Mouse (Mus musculus) kidney, embryonic 16.5 days (tissue): Measurements from ENCODE around the gene Pglyrp4. TPM values are rescaled to one million over a fixed set of nuclear protein-coding genes. Genes with fewer than 3 reads are reported as not detected.
"Not testable (repeated sequence)": the region's sequence is repeated elsewhere in the genome, so short reads cannot be mapped to it uniquely, and the experiment has no call there.

Experiments used
- ATAC-seq: fragments of 200-750 bp; cut with Nextera tagmentation; 2 replicates; pipeline ENCODE4 v1.8.0; 2017; ENCODE audit warnings: moderate TSS enrichment; ENCODE audit not compliant: low FRiP score, low TSS enrichment
- H3K27ac ChIP-seq: fragments of 300-500 bp; sonication (generic); 2 replicates; pipeline ENCODE4 v1.5.1; 2014; ENCODE audit warnings: low read length
- H3K27me3 ChIP-seq: fragments of 300-500 bp; sonication (generic); 2 replicates; pipeline ENCODE4 v1.6.1; 2014; ENCODE audit warnings: low read length, control low read depth, mixed read lengths; ENCODE audit not compliant: insufficient read depth
- H3K36me3 ChIP-seq: fragments of 300-500 bp; sonication (generic); 2 replicates; pipeline ENCODE4 v1.6.1; 2014; ENCODE audit warnings: low read length, control low read depth, mixed read lengths; ENCODE audit not compliant: insufficient read depth
- H3K4me1 ChIP-seq: fragments of 300-500 bp; sonication (generic); 2 replicates; pipeline ENCODE4 v1.6.1; 2014; ENCODE audit warnings: low read length, control low read depth, mixed read lengths; ENCODE audit not compliant: insufficient read depth
- H3K4me2 ChIP-seq: fragments of 300-500 bp; sonication (generic); replicated peaks from 2 replicates; pipeline ENCODE4 v1.6.1; 2014; ENCODE audit warnings: low read depth, low read length
- H3K4me3 ChIP-seq: fragments of 300-500 bp; sonication (generic); 2 replicates; pipeline ENCODE4 v1.5.1; 2014; ENCODE audit warnings: mild to moderate bottlenecking, low read length
- H3K9ac ChIP-seq: fragments of 300-500 bp; sonication (generic); replicated peaks from 2 replicates; pipeline ENCODE4 v1.6.1; 2014; ENCODE audit warnings: low read length
- H3K9me3 ChIP-seq: fragments of 300-500 bp; sonication (generic); 2 replicates; pipeline ENCODE4 v1.6.1; 2016; ENCODE audit warnings: low read length, control low read depth
- WGBS: fragments of 180-500 bp; shearing (Covaris S2); extraction: QIAGEN DNeasy Blood & Tissue Kit; methylation state at CpG from one replicate; pipeline ENCODE4 v1.1.7; 2014; 5-methylcytosine and 5-hydroxymethylcytosine counted together
- polyA plus RNA-seq: library from polyadenylated mRNA; unstranded; fragments of >200 nt; fragmentation: Nextera tagmentation; extraction: Ambion mirVana; gene quantifications from 2 replicates; pipeline ENCODE4 v1.2.1, GENCODE M21; 2015

Pglyrp4 gene
- polyA plus RNA-seq, 1 experiment from 2014 or later = not detected

GRCm38 (mm10) chr3:90777776-90778175 lies 51.1 kb downstream of the Pglyrp4 start, which contains the start of gene Gm5849:
TSS of gene Gm5849 (minus strand) at chr3:90777876.
- WGBS = 95% methylated on average over 1 of the region's 1 CpGs
- not testable (repeated sequence) for H3K4me1 ChIP-seq, H3K9me3 ChIP-seq

More at GRCm38 (mm10) chr3:90777776-90778175, 51.1 kb downstream of the Pglyrp4 start, which contains the start of gene Gm5849:
- H3K27me3 ChIP-seq, H3K4me2 ChIP-seq, H3K36me3 ChIP-seq, H3K9ac ChIP-seq, H3K27ac ChIP-seq, ATAC-seq, H3K4me3 ChIP-seq: not testable (repeated sequence)

Other genes starting within 250 kb of the Pglyrp4 start
- 73.9 and 80.1 TPM in 2 replicates for gene Snapin, start 235.9 kb upstream of the Pglyrp4 start, polyA plus RNA-seq
- gene Chtop, start 217.4 kb upstream of the Pglyrp4 start, polyA plus RNA-seq = 135 and 144 TPM in 2 replicates
- 116 and 122 TPM in 2 replicates for gene S100a1, start 212.5 kb upstream of the Pglyrp4 start, polyA plus RNA-seq
- 43.4 and 45.8 TPM in 2 replicates for gene S100a13, start 212.5 kb upstream of the Pglyrp4 start, polyA plus RNA-seq
- 7.5 and 7.9 TPM in 2 replicates for gene S100a14, start 200.1 kb upstream of the Pglyrp4 start, polyA plus RNA-seq
- 214 and 232 TPM in 2 replicates for gene S100a16, start 189.7 kb upstream of the Pglyrp4 start, polyA plus RNA-seq
- 0.12 and 0.44 TPM in 2 replicates for gene S100a3, start 166.3 kb upstream of the Pglyrp4 start, polyA plus RNA-seq
- not detected in 2 replicates for gene S100a2, start 136.7 kb upstream of the Pglyrp4 start, polyA plus RNA-seq
- not detected in 2 replicates for gene Gm42674, start 125.0 kb upstream of the Pglyrp4 start, polyA plus RNA-seq
- gene S100a4, start 123.1 kb upstream of the Pglyrp4 start, polyA plus RNA-seq = 3.6 and 5.5 TPM in 2 replicates
- 0.45 and 0.99 TPM in 2 replicates for gene S100a5, start 118.4 kb upstream of the Pglyrp4 start, polyA plus RNA-seq
- gene S100a6, start 114.0 kb upstream of the Pglyrp4 start, polyA plus RNA-seq = 173 and 181 TPM in 2 replicates
- 0.12 and 0.36 TPM in 2 replicates for gene S100a7a, start 72.9 kb upstream of the Pglyrp4 start, polyA plus RNA-seq
- gene S100a8, start 57.9 kb upstream of the Pglyrp4 start, polyA plus RNA-seq = 13.9 and 22.6 TPM in 2 replicates
- gene S100a9, start 31.2 kb upstream of the Pglyrp4 start, polyA plus RNA-seq = 9.6 and 15.0 TPM in 2 replicates
- gene Gm5849, start 51.0 kb downstream of the Pglyrp4 start, polyA plus RNA-seq = not detected in 2 replicates